Mouse (Mus musculus) liver, adult 2 months (tissue): ENCODE measurements at regions not wholly inside any gene's neighbourhood (a gene's known extent, or its start where the extent isn't known, plus 50 kb on each side); places are given as distances from the start of the nearest gene placed in this dataset.

Source experiments
- CTCF ChIP-seq: fragments of 200-500 bp; IDR thresholded peaks from 2 replicates; pipeline ENCODE4 v1.5.1; 2011; ENCODE audit warnings: low read depth, low read length, control low read depth
- POLR2A ChIP-seq: fragments of 200-500 bp; IDR thresholded peaks from 2 replicates; pipeline ENCODE4 v1.6.1; 2011; ENCODE audit warnings: low read length, control low read depth; ENCODE audit not compliant: insufficient read depth; ENCODE audit errors: extremely low read depth

DNA sequence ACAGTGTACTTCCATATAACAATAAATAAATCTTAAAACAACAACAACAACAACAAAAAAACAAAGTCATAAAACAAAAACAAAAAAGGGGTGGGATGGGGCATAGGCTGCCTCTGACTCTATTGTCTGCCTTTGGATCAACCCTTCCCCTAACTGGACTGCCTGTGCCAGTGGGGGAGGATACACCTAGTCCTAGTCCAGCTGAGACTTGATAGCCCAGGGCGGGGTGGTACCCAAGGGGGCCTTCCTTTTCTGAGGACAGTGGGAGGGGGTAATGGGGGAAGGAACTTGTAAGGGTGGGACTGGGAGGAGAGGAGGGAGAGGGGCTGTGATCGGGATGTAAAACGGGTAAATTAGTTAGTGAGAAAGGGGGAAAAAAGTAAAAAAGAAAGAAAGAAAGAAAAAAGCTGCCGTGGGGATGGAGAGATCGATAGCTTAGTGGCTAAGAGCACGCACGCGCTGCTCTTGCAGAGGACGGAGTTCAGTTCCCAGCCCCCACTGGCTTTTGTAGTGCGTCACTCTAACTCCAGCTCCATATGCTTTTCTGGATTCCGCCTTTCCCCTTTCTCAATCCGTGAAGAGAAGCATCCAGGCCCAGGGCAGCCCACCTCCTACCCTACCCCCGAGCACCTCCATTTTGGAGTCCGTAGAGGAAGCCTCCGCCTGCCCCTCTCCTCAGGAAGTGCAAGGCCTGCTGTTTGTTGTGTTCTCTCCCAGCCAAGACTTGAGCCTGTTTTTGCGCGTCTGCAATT lies 120.2 kb downstream of the Gm10131 start:
- TF ChIP-seq CTCF, result no peak
- TF ChIP-seq POLR2A, result no peak
